Mouse (Mus musculus) activated CD4-positive, CD25-positive, alpha-beta regulatory T cell (primary cell): ENCODE measurements around the gene Sdhaf4. TPM values are rescaled to one million over a fixed set of nuclear protein-coding genes. Genes with fewer than 3 reads are reported as not detected.

Experiments used
- polyA plus RNA-seq, 2 experiments: library from polyadenylated mRNA; unstranded; fragments of 100-300 nt; shearing (Covaris generic); gene quantifications; one replicate each; pipeline ENCODE4 v1.2.1; 2017

Gene Sdhaf4
- polyA plus RNA-seq = 10 to 100 TPM; 53.5 to 57.4 TPM

DNA sequence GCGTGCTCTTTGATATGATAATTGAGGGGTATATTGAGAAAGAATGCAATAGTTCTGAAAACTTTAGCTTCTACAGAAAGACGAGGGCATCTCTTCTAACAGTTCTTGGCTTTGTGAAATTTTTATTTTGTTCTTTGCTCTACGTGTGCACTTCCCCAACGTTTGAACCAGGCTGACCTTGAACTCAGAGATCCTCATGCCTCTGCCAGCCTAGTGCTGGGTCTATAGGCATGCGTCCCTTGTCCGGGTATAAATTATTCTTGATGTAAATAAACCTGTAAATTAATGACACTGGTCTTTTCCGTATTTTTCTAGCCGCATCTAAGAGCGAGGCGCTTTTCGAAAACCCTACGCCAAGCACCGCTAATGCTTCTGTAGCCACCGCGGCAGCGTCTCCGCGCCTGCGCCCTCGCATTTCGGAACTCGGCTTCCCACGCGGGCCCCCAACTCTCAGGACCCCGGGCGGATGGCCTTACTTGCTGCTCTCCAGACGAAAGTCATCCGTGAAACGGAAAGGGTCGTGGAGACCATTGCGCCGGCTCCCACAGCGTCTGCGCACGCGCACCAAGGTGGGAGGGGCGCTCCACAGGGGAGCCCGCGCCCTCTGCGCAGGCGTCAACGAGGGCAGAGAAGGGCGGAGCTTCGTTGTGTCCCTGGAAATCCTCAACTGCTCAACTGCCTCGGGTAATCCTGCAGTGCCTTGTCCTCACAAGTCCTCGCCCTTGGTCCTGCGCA is at the start of gene Sdhaf4:
Sdhaf4 (minus strand) TSS at position 587 of the 735 bp plus-strand sequence.

Other genes starting within 250 kb of the Sdhaf4 start
- gene B3gat2, start 243.9 kb downstream of the Sdhaf4 start, polyA plus RNA-seq = 1 to 10 TPM; 1.3 to 1.4 TPM
- gene Smap1, start 83.3 kb downstream of the Sdhaf4 start, polyA plus RNA-seq = 10 to 100 TPM; 85.7 to 97.4 TPM
- 1 to 10 TPM in 1 of 2 experiments, under 1 TPM in 1; 0.43 to 1.5 TPM for gene Fam135a, start 94.7 kb upstream of the Sdhaf4 start, polyA plus RNA-seq
- gene Col9a1, start 172.0 kb upstream of the Sdhaf4 start, polyA plus RNA-seq = not detected